Mouse (Mus musculus): ENCODE data around the gene Surf4. TPM values are rescaled to one million over a fixed set of nuclear protein-coding genes. Genes with fewer than 3 reads are reported as not detected.

Gene Surf4
- polyA plus RNA-seq, 1 experiment = 214 TPM

- no peak for TF ChIP-seq CTCF (IDR thresholded peaks at IDR 0.05; ENCODE audit: insufficient read depth, low read length)
- no peak for TF ChIP-seq POLR2A (IDR thresholded peaks at IDR 0.05; ENCODE audit: borderline replicate concordance, extremely low read depth, low read depth, low read length)
- WGBS = 87% methylated on average over 12 of the region's 12 CpGs
- no peaks in the 10 kb centered on the region for H3K4me1 ChIP-seq (ENCODE audit: control insufficient read depth, insufficient read depth, low read length)
- DNase-seq = no peak
- H3K4me3 ChIP-seq (replicated peaks; ENCODE audit: extremely low read depth, low read depth, low read length) = no peak overlapping the region
Observed at GRCm38 (mm10) chr2:26956811-26957487, 23.2 kb upstream of the Surf4 start.

- DNase-seq = no peak
- no peak overlapping the region for H3K4me3 ChIP-seq (replicated peaks; ENCODE audit: extremely low read depth, low read depth, low read length)
- no peaks in the 10 kb centered on the region for H3K4me1 ChIP-seq (ENCODE audit: control insufficient read depth, insufficient read depth, low read length)
- TF ChIP-seq POLR2A (IDR thresholded peaks at IDR 0.05; ENCODE audit: borderline replicate concordance, extremely low read depth, low read depth, low read length) = no peak
- no peak for TF ChIP-seq CTCF (IDR thresholded peaks at IDR 0.05; ENCODE audit: insufficient read depth, low read length)
- whole genome bisulfite sequencing = 68% methylated on average over 2 of the region's 2 CpGs
Observed at GRCm38 (mm10) chr2:26954735-26955395, 21.1 kb upstream of the Surf4 start.

DNA sequence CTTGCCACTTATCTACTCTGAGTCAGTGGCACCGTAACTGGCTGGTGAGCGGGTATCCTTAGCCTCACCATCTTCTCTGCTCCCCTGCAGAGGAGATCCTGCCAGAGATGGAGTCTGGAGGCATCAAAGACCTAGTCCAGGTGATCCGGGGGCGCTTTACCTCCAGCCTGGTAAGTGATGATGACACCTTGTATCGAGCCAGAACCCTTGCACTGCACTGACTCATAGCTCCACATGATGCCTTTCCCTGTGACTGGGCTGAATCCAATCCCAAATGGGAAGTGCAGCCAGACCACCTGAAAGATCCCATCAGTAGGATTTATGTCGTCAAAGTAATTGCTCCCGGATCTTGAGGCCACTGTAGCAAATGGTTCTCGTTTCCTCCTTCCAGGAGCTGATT is 19.1 kb upstream of the Surf4 start:
- no peak for DNase-seq
- 88% methylated on average over 8 of the region's 8 CpGs for WGBS
- TF ChIP-seq POLR2A (IDR thresholded peaks at IDR 0.05; ENCODE audit: borderline replicate concordance, extremely low read depth, low read depth, low read length) (no peak), CTCF (IDR thresholded peaks at IDR 0.05; ENCODE audit: insufficient read depth, low read length) (no peak)
- no peaks in the 10 kb centered on the region for H3K4me1 ChIP-seq (ENCODE audit: control insufficient read depth, insufficient read depth, low read length)
- H3K4me3 ChIP-seq (replicated peaks; ENCODE audit: extremely low read depth, low read depth, low read length) = no peak overlapping the region

DNA sequence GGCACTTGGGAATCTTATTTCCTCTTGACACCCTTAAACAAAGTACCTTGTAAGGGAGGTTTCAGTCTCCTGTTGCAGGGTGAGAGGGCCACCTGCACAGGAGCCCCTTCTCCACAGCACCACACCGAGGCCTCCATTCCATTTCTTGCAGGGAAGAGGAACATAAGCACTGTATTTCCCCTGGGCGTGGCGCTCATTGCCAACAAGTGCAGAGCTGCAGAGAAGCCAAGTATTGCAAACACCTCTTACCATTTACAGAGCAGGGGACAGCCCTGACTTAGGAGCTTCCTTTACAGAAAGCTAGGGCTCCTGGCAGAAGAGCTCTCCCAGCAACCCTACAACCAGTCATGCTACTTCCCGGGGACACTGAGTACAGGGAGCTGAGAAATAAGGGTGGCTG is 18.5 kb upstream of the Surf4 start:
- WGBS = 77% methylated on average over 4 of the region's 4 CpGs
- TF ChIP-seq CTCF (IDR thresholded peaks at IDR 0.05; ENCODE audit: insufficient read depth, low read length) (no peak), POLR2A (IDR thresholded peaks at IDR 0.05; ENCODE audit: borderline replicate concordance, extremely low read depth, low read depth, low read length) (no peak)
- H3K4me1 ChIP-seq (ENCODE audit: control insufficient read depth, insufficient read depth, low read length) = no peaks in the 10 kb centered on the region
- DNase-seq = no peak
- H3K4me3 ChIP-seq (replicated peaks; ENCODE audit: extremely low read depth, low read depth, low read length) = no peak overlapping the region

- no peak for DNase-seq
- WGBS = 79% methylated on average over 8 of the region's 8 CpGs
- no peak overlapping the region for H3K4me3 ChIP-seq (replicated peaks; ENCODE audit: extremely low read depth, low read depth, low read length)
- no peaks in the 10 kb centered on the region for H3K4me1 ChIP-seq (ENCODE audit: control insufficient read depth, insufficient read depth, low read length)
- TF ChIP-seq CTCF (IDR thresholded peaks at IDR 0.05; ENCODE audit: insufficient read depth, low read length) (no peak), POLR2A (IDR thresholded peaks at IDR 0.05; ENCODE audit: borderline replicate concordance, extremely low read depth, low read depth, low read length) (no peak)
Observed at GRCm38 (mm10) chr2:26951346-26951905, 17.7 kb upstream of the Surf4 start.

DNA sequence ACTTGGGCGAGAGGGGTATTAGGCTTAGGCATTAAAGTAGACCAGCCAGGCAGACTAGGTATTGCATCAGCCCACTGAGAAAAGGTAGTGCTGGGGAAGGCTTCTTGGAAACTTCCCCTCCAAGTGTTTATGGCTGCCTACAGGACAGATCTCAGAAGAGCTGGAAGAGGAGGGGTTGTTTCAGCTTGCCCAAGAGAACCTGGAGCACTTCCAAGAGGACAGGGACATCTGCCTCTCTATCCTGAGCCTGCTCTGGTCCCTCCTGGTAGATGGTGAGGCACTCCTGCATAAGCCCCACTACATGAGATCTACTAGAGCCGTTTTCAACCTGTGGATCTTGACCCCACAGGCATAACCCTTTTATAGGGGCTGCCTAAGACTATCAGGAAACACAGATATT is 16.7 kb upstream of the Surf4 start:
- DNase-seq = no peak
- Histone ChIP-seq H3K4me3 (replicated peaks; ENCODE audit: extremely low read depth, low read depth, low read length) (no peak overlapping the region), H3K4me1 (ENCODE audit: control insufficient read depth, insufficient read depth, low read length) (no peaks in the 10 kb centered on the region)
- 89% methylated on average over 2 of the region's 2 CpGs for WGBS
- no peak for TF ChIP-seq CTCF (IDR thresholded peaks at IDR 0.05; ENCODE audit: insufficient read depth, low read length)
- TF ChIP-seq POLR2A (IDR thresholded peaks at IDR 0.05; ENCODE audit: borderline replicate concordance, extremely low read depth, low read depth, low read length) = no peak

GRCm38 (mm10) chr2:26943253-26943652 is 9.5 kb upstream of the Surf4 start:
- H3K4me1 ChIP-seq (ENCODE audit: control insufficient read depth, insufficient read depth, low read length) = no peaks in the 10 kb centered on the region
- WGBS = 83% methylated on average over 3 of the region's 3 CpGs
- TF ChIP-seq CTCF (IDR thresholded peaks at IDR 0.05; ENCODE audit: insufficient read depth, low read length) (no peak), POLR2A (IDR thresholded peaks at IDR 0.05; ENCODE audit: borderline replicate concordance, extremely low read depth, low read depth, low read length) (no peak)
- no peak overlapping the region for H3K4me3 ChIP-seq (replicated peaks; ENCODE audit: extremely low read depth, low read depth, low read length)
- no peak for DNase-seq

GRCm38 (mm10) chr2:26941539-26941938 is 7.8 kb upstream of the Surf4 start:
- Histone ChIP-seq H3K4me1 (ENCODE audit: control insufficient read depth, insufficient read depth, low read length) (no peaks in the 10 kb centered on the region), H3K4me3 (replicated peaks; ENCODE audit: extremely low read depth, low read depth, low read length) (no peak overlapping the region)
- DNase-seq = peak; percentile 23
- TF ChIP-seq CTCF (IDR thresholded peaks at IDR 0.05; ENCODE audit: insufficient read depth, low read length) (0 out of 2 replicates have a peak, but pooled peaks have one; percentile 22), POLR2A (IDR thresholded peaks at IDR 0.05; ENCODE audit: borderline replicate concordance, extremely low read depth, low read depth, low read length) (no peak)
- 32% methylated on average over 5 of the region's 5 CpGs for WGBS

DNA sequence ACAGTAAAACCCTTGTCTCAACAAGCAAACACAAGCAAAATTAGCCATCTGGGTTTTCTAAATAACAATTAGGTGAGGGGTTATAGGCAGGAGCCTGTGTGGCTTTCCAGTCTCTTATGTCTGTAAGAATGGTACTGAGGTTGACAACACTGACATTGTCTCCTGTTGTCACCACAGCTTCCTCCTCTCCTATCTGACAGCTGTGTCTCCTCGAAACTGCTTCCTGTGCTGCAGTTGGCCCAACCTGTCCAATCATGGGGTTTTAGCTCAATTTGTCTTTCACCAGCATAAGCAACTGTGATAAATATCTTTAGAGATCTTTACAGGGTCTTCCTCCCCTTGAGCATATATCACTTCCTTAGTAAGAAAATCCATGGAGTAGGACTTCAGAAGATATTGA is 2.7 kb upstream of the Surf4 start:
- Histone ChIP-seq H3K4me3 (replicated peaks; ENCODE audit: extremely low read depth, low read depth, low read length) (no peak overlapping the region), H3K4me1 (ENCODE audit: control insufficient read depth, insufficient read depth, low read length) (peaks cover 4% of the 10 kb centered on the region)
- DNase-seq = no peak
- WGBS = 39% methylated on average over 1 of the region's 1 CpGs
- TF ChIP-seq CTCF (IDR thresholded peaks at IDR 0.05; ENCODE audit: insufficient read depth, low read length) (no peak), POLR2A (IDR thresholded peaks at IDR 0.05; ENCODE audit: borderline replicate concordance, extremely low read depth, low read depth, low read length) (no peak)

- Histone ChIP-seq H3K4me3 (replicated peaks; ENCODE audit: extremely low read depth, low read depth, low read length) (no peak overlapping the region), H3K4me1 (ENCODE audit: control insufficient read depth, insufficient read depth, low read length) (peaks cover 8% of the 10 kb centered on the region)
- 74% methylated on average over 2 of the region's 2 CpGs for WGBS
- TF ChIP-seq POLR2A (IDR thresholded peaks at IDR 0.05; ENCODE audit: borderline replicate concordance, extremely low read depth, low read depth, low read length) (no peak), CTCF (IDR thresholded peaks at IDR 0.05; ENCODE audit: insufficient read depth, low read length) (no peak)
- no peak for DNase-seq
Observed at GRCm38 (mm10) chr2:26935286-26935685, 1.6 kb upstream of the Surf4 start.
